Mouse (Mus musculus): ENCODE data around the gene Cyp2c69. TPM values are rescaled to one million over a fixed set of nuclear protein-coding genes. Genes with fewer than 3 reads are reported as not detected.
"Not testable (repeated sequence)": the region's sequence is repeated elsewhere in the genome, so short reads cannot be mapped to it uniquely, and the experiment has no call there.

Cyp2c69 gene
- polyA plus RNA-seq (2015; fragmentation: Nextera tagmentation; extraction: Ambion mirVana), result 0.15 and 0.26 TPM in 2 replicates

DNA sequence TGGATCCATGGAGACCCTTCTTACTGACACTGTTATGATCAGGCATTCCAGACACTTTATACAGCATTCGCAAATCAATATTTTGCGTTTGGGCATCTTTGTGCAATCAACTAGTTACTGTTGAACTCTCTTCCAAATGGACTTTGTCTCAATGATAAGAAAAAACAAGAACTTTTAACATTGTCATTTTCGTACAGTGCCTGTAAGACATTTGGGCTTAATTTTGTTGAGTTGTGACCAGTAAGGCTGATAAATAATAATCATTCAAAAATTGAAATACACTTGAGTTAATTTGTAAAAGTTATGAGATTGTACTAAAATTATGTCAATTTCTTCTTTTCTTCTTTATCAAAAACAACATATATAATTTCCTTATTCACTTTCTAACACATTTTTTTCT, at the start of gene Cyp2c69:
TSS of gene Cyp2c69 (minus strand) at position 101 of the 400 bp plus-strand sequence.
- WGBS (ENCODE audit: insufficient replicate concordance), result 40% methylated on average over 3 of the region's 3 CpGs
- H3K27me3 ChIP-seq (ENCODE audit: control insufficient read depth, insufficient read depth, low read depth, low read length); H3K9me3 ChIP-seq (replicated peaks; ENCODE audit: control insufficient read depth, low read length); ATAC-seq (ENCODE audit: low read depth); H3K36me3 ChIP-seq (ENCODE audit: control insufficient read depth, insufficient read depth); H3K4me1 ChIP-seq (ENCODE audit: control insufficient read depth, low read depth, low read length); H3K9ac ChIP-seq (ENCODE audit: low read depth, low read length); H3K27ac ChIP-seq (ENCODE audit: low read length); H3K4me3 ChIP-seq (ENCODE audit: low read depth, low read length); H3K4me2 ChIP-seq (ENCODE audit: low read depth, low read length): not testable (repeated sequence)

- H3K27ac ChIP-seq (ENCODE audit: low read length), result no peak overlapping the region
- H3K4me3 ChIP-seq (ENCODE audit: low read depth, low read length), result no peak overlapping the region
- H3K36me3 ChIP-seq (ENCODE audit: control insufficient read depth, insufficient read depth), result no peaks in the 10 kb centered on the region
- 55% methylated on average over 2 of the region's 2 CpGs for WGBS (ENCODE audit: insufficient replicate concordance)
- no peak overlapping the region for H3K4me2 ChIP-seq (ENCODE audit: low read depth, low read length)
- ATAC-seq (ENCODE audit: low read depth), result no peak
- H3K4me1 ChIP-seq (ENCODE audit: control insufficient read depth, low read depth, low read length), result no peaks in the 10 kb centered on the region
- peaks cover 2% of the 10 kb centered on the region; the same call in 1 of the 2 replicates for H3K9me3 ChIP-seq (replicated peaks; ENCODE audit: control insufficient read depth, low read length)
- H3K9ac ChIP-seq (ENCODE audit: low read depth, low read length), result no peak overlapping the region
- no peaks in the 10 kb centered on the region for H3K27me3 ChIP-seq (ENCODE audit: control insufficient read depth, insufficient read depth, low read depth, low read length)
Measured at GRCm38 (mm10) chr19:39935396-39935795, 48.8 kb upstream of the Cyp2c69 start.

DNA sequence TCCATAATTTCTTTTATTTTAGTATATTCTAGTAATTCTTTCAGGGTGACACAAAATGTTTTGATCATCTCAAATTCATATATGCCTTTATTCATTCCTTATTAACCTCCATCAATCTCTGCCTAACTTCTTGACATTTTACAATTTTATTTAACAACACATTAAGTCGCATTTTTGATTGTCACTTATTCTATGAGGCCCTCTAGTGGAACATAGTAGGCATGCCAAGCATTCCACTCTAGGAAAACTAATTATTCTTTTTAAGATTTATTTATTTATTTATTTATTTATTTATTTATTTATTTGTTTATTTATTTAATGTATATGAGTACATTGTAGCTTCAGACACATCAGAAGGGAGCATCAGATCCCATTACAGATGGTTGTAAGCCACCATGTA, 43.4 kb upstream of the Cyp2c69 start:
- Histone ChIP-seq H3K4me1 (ENCODE audit: control insufficient read depth, low read depth, low read length) (no peaks in the 10 kb centered on the region), H3K27me3 (ENCODE audit: control insufficient read depth, insufficient read depth, low read depth, low read length) (no peaks in the 10 kb centered on the region), H3K4me2 (ENCODE audit: low read depth, low read length) (no peak overlapping the region), H3K4me3 (ENCODE audit: low read depth, low read length) (no peak overlapping the region), H3K27ac (ENCODE audit: low read length) (no peak overlapping the region), H3K9ac (ENCODE audit: low read depth, low read length) (no peak overlapping the region), H3K36me3 (ENCODE audit: control insufficient read depth, insufficient read depth) (no peaks in the 10 kb centered on the region), H3K9me3 (replicated peaks; ENCODE audit: control insufficient read depth, low read length) (peaks cover 2% of the 10 kb centered on the region; the same call in 1 of the 2 replicates)
- 38% methylated on average over 1 of the region's 1 CpGs for WGBS (ENCODE audit: insufficient replicate concordance)
- ATAC-seq (ENCODE audit: low read depth), result no peak

DNA sequence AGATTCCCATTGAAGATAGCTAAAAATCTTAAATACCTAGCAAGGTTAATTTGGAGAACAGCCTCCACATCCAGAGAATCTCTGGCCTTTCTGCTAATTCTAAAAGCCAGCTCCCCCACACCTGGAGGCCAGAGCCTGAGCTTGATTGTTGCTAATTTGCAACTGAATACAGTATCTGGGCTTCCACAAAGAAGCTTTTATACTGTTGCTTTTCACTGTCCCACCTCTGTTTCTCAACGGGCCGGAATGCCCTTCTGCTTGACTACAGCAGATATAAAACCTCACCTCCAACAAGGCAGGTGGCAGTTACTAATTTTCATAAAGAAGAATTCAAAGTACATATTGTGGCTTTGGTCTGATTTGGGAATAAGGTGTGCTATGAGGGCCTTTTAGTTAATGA, 15.1 kb upstream of the Cyp2c69 start:
- Histone ChIP-seq H3K27me3 (ENCODE audit: control insufficient read depth, insufficient read depth, low read depth, low read length) (no peaks in the 10 kb centered on the region), H3K9me3 (replicated peaks; ENCODE audit: control insufficient read depth, low read length) (no peaks in the 10 kb centered on the region), H3K4me3 (ENCODE audit: low read depth, low read length) (no peak overlapping the region), H3K4me2 (ENCODE audit: low read depth, low read length) (no peak overlapping the region), H3K9ac (ENCODE audit: low read depth, low read length) (no peak overlapping the region), H3K36me3 (ENCODE audit: control insufficient read depth, insufficient read depth) (no peaks in the 10 kb centered on the region), H3K27ac (ENCODE audit: low read length) (no peak overlapping the region), H3K4me1 (ENCODE audit: control insufficient read depth, low read depth, low read length) (no peaks in the 10 kb centered on the region)
- ATAC-seq (ENCODE audit: low read depth), result no peak
- WGBS (ENCODE audit: insufficient replicate concordance), result 81% methylated on average over 2 of the region's 2 CpGs

DNA sequence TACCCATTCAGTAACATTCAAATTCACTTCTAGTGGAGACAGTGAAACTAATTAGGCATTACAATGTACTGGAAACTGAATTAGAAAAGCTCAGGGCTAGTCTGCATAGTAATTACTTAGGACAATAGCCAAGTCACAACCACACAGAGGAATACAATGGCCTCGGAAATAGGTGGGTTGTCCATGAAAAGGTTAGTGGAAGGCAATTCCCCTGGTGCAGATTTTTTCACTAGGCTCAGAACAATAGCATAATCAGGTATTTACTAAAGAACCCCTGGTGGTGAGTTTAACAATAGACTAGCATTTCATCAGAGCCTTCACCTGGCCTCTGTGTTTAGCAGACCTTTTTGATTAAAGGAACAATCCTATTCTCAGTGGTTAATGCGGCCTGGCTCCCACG, 3.5 kb upstream of the Cyp2c69 start:
- WGBS (ENCODE audit: insufficient replicate concordance), result 65% methylated on average over 3 of the region's 3 CpGs
- not testable (repeated sequence) for H3K9me3 ChIP-seq (replicated peaks; ENCODE audit: control insufficient read depth, low read length); H3K27ac ChIP-seq (ENCODE audit: low read length); H3K4me3 ChIP-seq (ENCODE audit: low read depth, low read length); H3K27me3 ChIP-seq (ENCODE audit: control insufficient read depth, insufficient read depth, low read depth, low read length); H3K9ac ChIP-seq (ENCODE audit: low read depth, low read length); ATAC-seq (ENCODE audit: low read depth); H3K4me1 ChIP-seq (ENCODE audit: control insufficient read depth, low read depth, low read length); H3K4me2 ChIP-seq (ENCODE audit: low read depth, low read length); H3K36me3 ChIP-seq (ENCODE audit: control insufficient read depth, insufficient read depth)

DNA sequence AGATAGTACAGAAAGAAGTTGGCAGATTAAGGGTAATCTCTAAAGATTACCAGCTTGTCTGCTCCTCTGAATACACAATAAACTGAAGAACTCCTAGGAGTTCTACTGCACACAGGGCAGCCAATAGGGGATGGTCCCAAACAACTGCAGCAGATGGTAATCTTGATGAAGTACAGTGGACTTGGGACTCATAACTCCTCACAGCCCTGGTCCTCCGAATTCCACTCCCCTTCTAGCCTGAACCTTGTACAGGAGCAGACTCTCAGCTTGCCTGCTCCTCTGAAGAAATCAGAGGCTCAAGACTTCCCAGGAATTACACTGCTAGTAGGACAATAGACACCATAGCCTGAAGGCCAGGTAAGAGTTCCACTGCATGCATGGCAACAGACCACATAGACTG, 20.5 kb downstream of the Cyp2c69 start:
- Histone ChIP-seq H3K36me3 (ENCODE audit: control insufficient read depth, insufficient read depth) (no peaks in the 10 kb centered on the region), H3K4me2 (ENCODE audit: low read depth, low read length) (no peak overlapping the region), H3K27me3 (ENCODE audit: control insufficient read depth, insufficient read depth, low read depth, low read length) (no peaks in the 10 kb centered on the region), H3K4me1 (ENCODE audit: control insufficient read depth, low read depth, low read length) (no peaks in the 10 kb centered on the region), H3K27ac (ENCODE audit: low read length) (no peak overlapping the region), H3K9ac (ENCODE audit: low read depth, low read length) (no peak overlapping the region), H3K9me3 (replicated peaks; ENCODE audit: control insufficient read depth, low read length) (no peaks in the 10 kb centered on the region), H3K4me3 (ENCODE audit: low read depth, low read length) (no peak overlapping the region)
- whole genome bisulfite sequencing (ENCODE audit: insufficient replicate concordance), result 26% methylated on average over 1 of the region's 1 CpGs
- no peak for ATAC-seq (ENCODE audit: low read depth)

- ATAC-seq (ENCODE audit: low read depth); H3K36me3 ChIP-seq (ENCODE audit: control insufficient read depth, insufficient read depth); H3K27ac ChIP-seq (ENCODE audit: low read length); H3K4me2 ChIP-seq (ENCODE audit: low read depth, low read length); H3K4me1 ChIP-seq (ENCODE audit: control insufficient read depth, low read depth, low read length); H3K9ac ChIP-seq (ENCODE audit: low read depth, low read length); H3K4me3 ChIP-seq (ENCODE audit: low read depth, low read length); H3K27me3 ChIP-seq (ENCODE audit: control insufficient read depth, insufficient read depth, low read depth, low read length); H3K9me3 ChIP-seq (replicated peaks; ENCODE audit: control insufficient read depth, low read length): not testable (repeated sequence)
- 41% methylated on average over 2 of the region's 2 CpGs for WGBS (ENCODE audit: insufficient replicate concordance)
Measured at GRCm38 (mm10) chr19:39820931-39821330, 65.7 kb downstream of the Cyp2c69 start.

DNA sequence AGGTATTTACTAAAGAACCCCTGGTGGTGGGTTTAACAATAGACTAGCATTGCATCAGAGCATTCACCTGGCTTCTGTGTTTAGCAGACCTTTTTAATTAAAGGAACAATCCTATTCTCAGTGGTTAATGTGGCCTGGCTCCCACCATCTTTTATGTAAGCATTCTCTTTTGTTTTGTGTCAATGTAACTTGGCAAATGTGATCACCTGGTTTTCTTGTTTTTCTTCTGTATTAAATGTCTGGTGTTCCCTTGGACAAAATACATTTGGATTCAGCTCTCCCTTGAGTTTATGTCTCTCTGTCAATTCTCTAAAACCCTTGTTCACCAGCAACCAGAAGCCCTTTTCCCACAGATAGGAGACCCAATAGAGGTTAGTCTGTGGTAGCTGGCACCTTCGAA, 70.2 kb downstream of the Cyp2c69 start:
- H3K9ac ChIP-seq (ENCODE audit: low read depth, low read length); H3K27ac ChIP-seq (ENCODE audit: low read length); H3K4me3 ChIP-seq (ENCODE audit: low read depth, low read length); H3K4me2 ChIP-seq (ENCODE audit: low read depth, low read length); H3K36me3 ChIP-seq (ENCODE audit: control insufficient read depth, insufficient read depth); H3K27me3 ChIP-seq (ENCODE audit: control insufficient read depth, insufficient read depth, low read depth, low read length); H3K9me3 ChIP-seq (replicated peaks; ENCODE audit: control insufficient read depth, low read length); ATAC-seq (ENCODE audit: low read depth); H3K4me1 ChIP-seq (ENCODE audit: control insufficient read depth, low read depth, low read length): not testable (repeated sequence)
- WGBS (ENCODE audit: insufficient replicate concordance), result 66% methylated on average over 1 of the region's 1 CpGs

DNA sequence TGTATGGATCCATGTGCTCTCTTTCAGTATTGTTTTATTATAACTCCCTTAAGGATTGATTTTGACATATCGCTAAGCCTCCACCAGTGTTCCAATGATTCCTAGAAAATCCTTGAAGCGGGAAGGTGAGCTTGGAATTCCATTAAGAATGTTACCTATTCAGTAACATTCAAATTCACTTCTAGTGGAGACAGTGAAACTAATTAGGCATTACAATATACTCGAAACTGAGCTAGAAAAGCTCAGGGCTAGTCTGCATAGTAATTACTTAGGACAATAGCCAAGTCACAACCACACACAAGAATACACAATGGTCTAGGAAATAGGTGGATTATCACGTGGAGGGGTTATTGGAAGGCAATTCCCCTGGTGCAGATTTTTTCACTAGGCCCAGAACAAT, 70.6 kb downstream of the Cyp2c69 start:
- not testable (repeated sequence) for H3K9ac ChIP-seq (ENCODE audit: low read depth, low read length); H3K36me3 ChIP-seq (ENCODE audit: control insufficient read depth, insufficient read depth); H3K9me3 ChIP-seq (replicated peaks; ENCODE audit: control insufficient read depth, low read length); ATAC-seq (ENCODE audit: low read depth); H3K27ac ChIP-seq (ENCODE audit: low read length); H3K4me2 ChIP-seq (ENCODE audit: low read depth, low read length); H3K27me3 ChIP-seq (ENCODE audit: control insufficient read depth, insufficient read depth, low read depth, low read length); H3K4me3 ChIP-seq (ENCODE audit: low read depth, low read length); H3K4me1 ChIP-seq (ENCODE audit: control insufficient read depth, low read depth, low read length)
- 49% methylated on average over 4 of the region's 4 CpGs for WGBS (ENCODE audit: insufficient replicate concordance)

DNA sequence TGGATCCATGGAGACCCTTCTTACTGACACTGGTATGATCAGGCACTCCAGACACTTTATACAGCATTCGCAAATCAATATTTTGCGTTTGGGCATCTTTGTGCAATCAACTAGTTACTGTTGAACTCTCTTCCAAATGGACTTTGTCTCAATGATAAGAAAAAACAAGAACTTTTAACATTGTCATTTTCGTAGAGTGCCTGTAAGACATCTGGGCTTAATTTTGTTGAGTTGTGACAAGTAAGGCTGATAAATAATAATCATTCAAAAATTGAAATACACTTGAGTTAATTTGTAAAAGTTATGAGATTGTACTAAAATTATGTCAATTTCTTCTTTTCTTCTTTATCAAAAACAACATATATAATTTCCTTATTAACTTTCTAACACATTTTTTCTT, 73.9 kb downstream of the Cyp2c69 start, which contains the start of gene Cyp2c40:
TSS of gene Cyp2c40 (minus strand) at position 101 of the 400 bp plus-strand sequence.
- WGBS (ENCODE audit: insufficient replicate concordance), result 58% methylated on average over 3 of the region's 3 CpGs
- H3K4me3 ChIP-seq (ENCODE audit: low read depth, low read length); ATAC-seq (ENCODE audit: low read depth); H3K36me3 ChIP-seq (ENCODE audit: control insufficient read depth, insufficient read depth); H3K9ac ChIP-seq (ENCODE audit: low read depth, low read length); H3K4me2 ChIP-seq (ENCODE audit: low read depth, low read length); H3K9me3 ChIP-seq (replicated peaks; ENCODE audit: control insufficient read depth, low read length); H3K27ac ChIP-seq (ENCODE audit: low read length); H3K4me1 ChIP-seq (ENCODE audit: control insufficient read depth, low read depth, low read length); H3K27me3 ChIP-seq (ENCODE audit: control insufficient read depth, insufficient read depth, low read depth, low read length): not testable (repeated sequence)

All from liver, embryonic 16.5 days (tissue).